Mouse (Mus musculus) CH12.LX (cell line): Measurements from ENCODE around the gene Oip5. TPM values are rescaled to one million over a fixed set of nuclear protein-coding genes. Genes with fewer than 3 reads are reported as not detected.
A peak's percentile ranks its signal among the peaks of the same experiment; 100 is the strongest.
"Not testable (repeated sequence)": the region's sequence is repeated elsewhere in the genome, so short reads cannot be mapped to it uniquely, and the experiment has no call there.

Experiments used
- DNase-seq: peaks from one replicate; pipeline ENCODE4 v3.0.0-alpha.2; 2013; ENCODE audit errors: extremely low read depth
- H3K27ac ChIP-seq: 2 replicates; pipeline ENCODE4 v1.5.1; 2012; ENCODE audit warnings: low read depth, mild to moderate bottlenecking, control low read depth, moderate library complexity; ENCODE audit not compliant: insufficient read depth
- H3K27me3 ChIP-seq: replicated peaks from 2 replicates; pipeline ENCODE3; 2012; ENCODE audit warnings: inconsistent platforms
- H3K36me3 ChIP-seq, 2 experiments: replicated peaks in 1 of 2; 2 replicates each; pipeline versions ENCODE3 to v1.6.1; 2012; ENCODE audit warnings: inconsistent platforms in 1 of 2, low read length in 1 of 2, mild to moderate bottlenecking in 1 of 2, mixed read lengths in 1 of 2, moderate library complexity in 1 of 2; ENCODE audit not compliant: control insufficient read depth in 1 of 2, insufficient read depth in 1 of 2
- H3K4me1 ChIP-seq, 2 experiments: 2 replicates each; pipeline ENCODE4 v1.6.1; 2012; ENCODE audit warnings: inconsistent platforms in 1 of 2, moderate library complexity in 1 of 2; ENCODE audit not compliant: insufficient read depth in 2 of 2, control insufficient read depth in 1 of 2
- H3K4me2 ChIP-seq: 2 replicates; pipeline ENCODE4 v1.6.1; 2012; ENCODE audit warnings: low read depth, mild to moderate bottlenecking, control low read depth; ENCODE audit not compliant: poor library complexity, insufficient read depth, severe bottlenecking
- H3K4me3 ChIP-seq, 3 experiments: fragments of 150-350 bp in 1 of 3; sonication (generic) in 1 of 3; replicated peaks in 1 of 3; 2 replicates each; pipeline versions ENCODE3 to v1.5.1; 2011 to 2012; ENCODE audit warnings: low read depth in 2 of 3, low read length in 2 of 3, mild to moderate bottlenecking in 2 of 3, moderate library complexity in 2 of 3, control low read depth in 1 of 3, improper control_type of control experiment in 1 of 3, inconsistent platforms in 1 of 3, mixed read lengths in 1 of 3; ENCODE audit not compliant: poor library complexity in 1 of 3
- H3K79me2 ChIP-seq: replicated peaks from 2 replicates; pipeline ENCODE4 v1.6.1; 2012; ENCODE audit warnings: mild to moderate bottlenecking, moderate library complexity; ENCODE audit not compliant: control insufficient read depth, poor library complexity, insufficient read depth, severe bottlenecking; ENCODE audit errors: extremely low read depth
- H3K9ac ChIP-seq: 2 replicates; pipeline ENCODE4 v1.6.1; 2012; ENCODE audit warnings: low read depth, mild to moderate bottlenecking, control low read depth, moderate library complexity; ENCODE audit not compliant: insufficient read depth
- H3K9me3 ChIP-seq: replicated peaks from 2 replicates; pipeline ENCODE3; 2012; ENCODE audit warnings: low read length, inconsistent platforms, mixed read lengths
- BHLHE40 ChIP-seq: IDR thresholded peaks from 2 replicates; pipeline ENCODE4 v1.6.1; 2011; ENCODE audit warnings: mild to moderate bottlenecking, low read depth, low read length, improper control_type of control experiment
- CHD1 ChIP-seq: IDR thresholded peaks from 2 replicates; pipeline ENCODE4 v1.6.1; 2012; ENCODE audit warnings: low read depth, low read length, improper control_type of control experiment, inconsistent platforms
- CTCF ChIP-seq, 2 experiments: IDR thresholded peaks in 1 of 2; conservative IDR thresholded peaks in 1 of 2; 2 replicates each; pipeline ENCODE4 v1.5.1; 2011 to 2012; ENCODE audit warnings: low read depth in 2 of 2, low read length in 2 of 2, improper control_type of control experiment in 1 of 2, inconsistent platforms in 1 of 2, mild to moderate bottlenecking in 1 of 2, moderate library complexity in 1 of 2
- E2F4 ChIP-seq: IDR thresholded peaks from 2 replicates; pipeline ENCODE4 v1.6.1; 2011; ENCODE audit warnings: low read depth, low read length, improper control_type of control experiment; ENCODE audit not compliant: insufficient replicate concordance
- ETS1 ChIP-seq: conservative IDR thresholded peaks from 2 replicates; pipeline ENCODE4 v1.6.1; 2012; ENCODE audit warnings: low read depth, mild to moderate bottlenecking, inconsistent platforms, low read length, improper control_type of control experiment, moderate library complexity
- GABPA ChIP-seq: IDR thresholded peaks from 2 replicates; pipeline ENCODE4 v1.6.1; 2012; ENCODE audit warnings: low read depth, low read length, improper control_type of control experiment, inconsistent platforms; ENCODE audit not compliant: insufficient replicate concordance
- HCFC1 ChIP-seq: IDR thresholded peaks from 2 replicates; pipeline ENCODE4 v1.6.1; 2012; ENCODE audit warnings: low read depth, mild to moderate bottlenecking, inconsistent platforms, low read length, improper control_type of control experiment
- IRF4 ChIP-seq: IDR thresholded peaks from 2 replicates; pipeline ENCODE4 v1.6.1; 2014; ENCODE audit warnings: low read depth, mild to moderate bottlenecking, inconsistent platforms, low read length, improper control_type of control experiment
- JUN ChIP-seq: IDR thresholded peaks from 2 replicates; pipeline ENCODE4 v1.6.1; 2011; ENCODE audit warnings: low read depth, mild to moderate bottlenecking, low read length, improper control_type of control experiment, moderate library complexity; ENCODE audit not compliant: insufficient read depth
- JUND ChIP-seq: conservative IDR thresholded peaks from 2 replicates; pipeline ENCODE4 v1.6.1; 2011; ENCODE audit warnings: low read depth, low read length, improper control_type of control experiment
- KAT2A ChIP-seq: IDR thresholded peaks from 2 replicates; pipeline ENCODE4 v1.6.1; 2012; ENCODE audit warnings: low read length, improper control_type of control experiment, inconsistent platforms; ENCODE audit not compliant: insufficient replicate concordance
- MAFK ChIP-seq: IDR thresholded peaks from 2 replicates; pipeline ENCODE4 v1.6.1; 2011; ENCODE audit warnings: low read length, improper control_type of control experiment; ENCODE audit not compliant: insufficient replicate concordance
- MAZ ChIP-seq: IDR thresholded peaks from 2 replicates; pipeline ENCODE4 v1.6.1; 2012; ENCODE audit warnings: low read depth, mild to moderate bottlenecking, inconsistent platforms, low read length, improper control_type of control experiment, moderate library complexity
- MEF2A ChIP-seq: IDR thresholded peaks from 2 replicates; pipeline ENCODE4 v1.6.1; 2014; ENCODE audit warnings: low read depth, mild to moderate bottlenecking, inconsistent platforms, low read length, improper control_type of control experiment, borderline replicate concordance
- MXI1 ChIP-seq: IDR thresholded peaks from 2 replicates; pipeline ENCODE4 v1.6.1; 2011; ENCODE audit warnings: mild to moderate bottlenecking, low read depth, low read length, improper control_type of control experiment
- MYC ChIP-seq: IDR thresholded peaks from 2 replicates; pipeline ENCODE4 v1.6.1; 2011; ENCODE audit warnings: low read depth, mild to moderate bottlenecking, improper control_type of control experiment, low read length
- NELFE ChIP-seq: IDR thresholded peaks from 2 replicates; pipeline ENCODE4 v1.6.1; 2011; ENCODE audit warnings: low read depth, low read length, improper control_type of control experiment
- NRF1 ChIP-seq: IDR thresholded peaks from 2 replicates; pipeline ENCODE4 v1.6.1; 2014; ENCODE audit warnings: low read depth, mild to moderate bottlenecking, inconsistent platforms, low read length, improper control_type of control experiment, moderate library complexity
- POLR2A ChIP-seq: IDR thresholded peaks from 2 replicates; pipeline ENCODE4 v1.6.1; 2011; ENCODE audit warnings: low read depth, mild to moderate bottlenecking, improper control_type of control experiment, low read length
- RAD21 ChIP-seq: IDR thresholded peaks from 2 replicates; pipeline ENCODE4 v1.6.1; 2011; ENCODE audit warnings: low read depth, mild to moderate bottlenecking, low read length, improper control_type of control experiment, moderate library complexity
- RCOR1 ChIP-seq: conservative IDR thresholded peaks from 2 replicates; pipeline ENCODE4 v1.6.1; 2012; ENCODE audit warnings: low read depth, mild to moderate bottlenecking, inconsistent platforms, low read length, improper control_type of control experiment
- SIN3A ChIP-seq: IDR thresholded peaks from 2 replicates; pipeline ENCODE4 v1.6.1; 2012; ENCODE audit warnings: low read length, improper control_type of control experiment, inconsistent platforms
- SMC3 ChIP-seq: IDR thresholded peaks from 2 replicates; pipeline ENCODE4 v1.6.1; 2011; ENCODE audit warnings: low read depth, low read length, improper control_type of control experiment
- TBP ChIP-seq: conservative IDR thresholded peaks from 2 replicates; pipeline ENCODE4 v1.6.1; 2011; ENCODE audit warnings: low read depth, low read length, improper control_type of control experiment
- UBTF ChIP-seq: IDR thresholded peaks from 2 replicates; pipeline ENCODE4 v1.6.1; 2012; ENCODE audit warnings: low read depth, mild to moderate bottlenecking, inconsistent platforms, low read length, improper control_type of control experiment, moderate library complexity
- USF2 ChIP-seq: conservative IDR thresholded peaks from 2 replicates; pipeline ENCODE4 v1.6.1; 2011; ENCODE audit warnings: low read depth, low read length, improper control_type of control experiment
- ZKSCAN1 ChIP-seq: IDR thresholded peaks from 2 replicates; pipeline ENCODE4 v1.6.1; 2012; ENCODE audit warnings: low read depth, inconsistent platforms, low read length, improper control_type of control experiment, borderline replicate concordance
- ZMIZ1 ChIP-seq: IDR thresholded peaks from 2 replicates; pipeline ENCODE4 v1.6.1; 2012; ENCODE audit warnings: low read depth, mild to moderate bottlenecking, inconsistent platforms, low read length, improper control_type of control experiment
- ZNF384 ChIP-seq: IDR thresholded peaks from 2 replicates; pipeline ENCODE4 v1.6.1; 2012; ENCODE audit warnings: low read depth, low read length, improper control_type of control experiment, inconsistent platforms
- dilution Hi-C: fragments of 300-500 bp; cut with MboI; formaldehyde crosslinking; loops from 2 replicates; pipeline ENCODE4 v1.14.3; 2020; ENCODE audit warnings: low sequenced_read_pairs; ENCODE audit not compliant: extremely low pct_unique_long_range_greater_than_20kb, extremely low pct_ligation_motif_present
- in situ Hi-C: fragments of 300-500 bp; cut with MboI; formaldehyde crosslinking; loops from 3 replicates; pipeline ENCODE4 v1.14.3; 2019; ENCODE audit warnings: low sequenced_read_pairs, low pct_ligation_motif_present, low pct_unique_long_range_greater_than_20kb, mixed read lengths
- polyA plus RNA-seq: library from polyadenylated mRNA; unstranded; fragments of >175 nt; gene quantifications from 2 replicates; pipeline ENCODE4 v1.2.1, GENCODE M21; 2012; ENCODE audit warnings: low read depth; ENCODE audit not compliant: insufficient read length
- total RNA-seq, 2 experiments: library from RNA; depleted of rRNA; stranded (reverse); fragments of 300-350 nt in 1 of 2; fragments of >200 nt in 1 of 2; gene quantifications; 2 replicates each; pipeline ENCODE4 v1.2.3; 2012 to 2014

The Oip5 gene
- total and polyA plus RNA-seq, 3 experiments: 24.5 to 53.6 (median 30.1) TPM

GRCm38 (mm10) chr2:119665744-119666143, 47.5 kb upstream of the Oip5 start:
- H3K9ac ChIP-seq, H3K36me3 ChIP-seq, H3K4me2 ChIP-seq, H3K27me3 ChIP-seq, H3K4me3 ChIP-seq, DNase-seq, H3K27ac ChIP-seq, in situ Hi-C loops, H3K9me3 ChIP-seq, dilution Hi-C loops: not testable (repeated sequence)
- Histone ChIP-seq H3K4me1 (peaks cover 0 to 20% of the 10 kb centered on the region in 2 experiments; a peak in 2 of 4 replicates), H3K79me2 (peaks cover 15% of the 10 kb centered on the region)

- peak within 1 kb of the TSS; percentile 88 to 92 (median 89) for H3K4me3 ChIP-seq
- peaks cover 0 to 20% of the 10 kb centered on the region in 2 experiments; a peak in 2 of 4 replicates for H3K4me1 ChIP-seq
- DNase-seq: peak; percentile 81
- in situ Hi-C loops: no loop called here
- peak within 1 kb of the TSS; percentile 100 for H3K4me2 ChIP-seq
- no peaks in the 10 kb centered on the region for H3K9me3 ChIP-seq
- H3K27me3 ChIP-seq: no peaks in the 10 kb centered on the region
- peak within 1 kb of the TSS; percentile 68 for H3K27ac ChIP-seq
- H3K9ac ChIP-seq: peak within 1 kb of the TSS; percentile 81
- peaks cover 19 to 29% of the 10 kb centered on the region in 2 experiments for H3K36me3 ChIP-seq
- peaks cover 19% of the 10 kb centered on the region for H3K79me2 ChIP-seq
- dilution Hi-C loops: no loop called here
- TF ChIP-seq MAFK (no peak), ZKSCAN1 (no peak), E2F4 (peak; percentile 52; the same call in 1 of the 2 replicates), NELFE (peak; percentile 86), CTCF (conservative IDR thresholded peaks at IDR 0.05 in 1 of 2, IDR thresholded peaks at IDR 0.05 in 1 of 2; ENCODE audit: low read depth in 2 of 2, low read length in 2 of 2) (no peak), ZNF384 (no peak), USF2 (no peak), POLR2A (peak; percentile 77), JUN (no peak), SIN3A (peak; percentile 95), IRF4 (peak; percentile 76; the same call in 1 of the 2 replicates), ETS1 (0 out of 2 replicates have a peak, but pooled peaks have one; percentile 26), UBTF (no peak), BHLHE40 (no peak), CHD1 (no peak), GABPA (peak; percentile 54; the same call in 1 of the 2 replicates), KAT2A (peak; percentile 93; the same call in 1 of the 2 replicates), TBP (peak; percentile 91), MEF2A (peak; percentile 86), MAZ (peak; percentile 84; the same call in 1 of the 2 replicates), JUND (peak; percentile 57), NRF1 (peak; percentile 38; the same call in 1 of the 2 replicates), ZMIZ1 (peak; percentile 47; the same call in 1 of the 2 replicates), SMC3 (no peak), HCFC1 (peak; percentile 97), RCOR1 (no peak), RAD21 (no peak), MXI1 (peak; percentile 88), MYC (peak; percentile 39; the same call in 1 of the 2 replicates)
Measured at GRCm38 (mm10) chr2:119662220-119663182, 44.2 kb upstream of the Oip5 start, which contains the start of gene Ndufaf1. Gene Ndufaf1 (minus strand): TSS chr2:119662827.
